Mouse (Mus musculus) erythroblast, embryonic 14.5 days (primary cell): ENCODE data around the gene Rnf5.

Experiments
- GATA1 ChIP-seq: IDR thresholded peaks from 2 replicates; pipeline ENCODE4 v1.6.1; 2012; ENCODE audit warnings: low read length, inconsistent platforms, mixed read lengths
- TAL1 ChIP-seq: IDR thresholded peaks from 3 replicates; pipeline ENCODE4 v1.6.1; 2012; ENCODE audit warnings: low read length, inconsistent platforms, mixed read lengths

- TF ChIP-seq GATA1 (no peak), TAL1 (no peak)
These were observed 38.7 kb downstream of the Rnf5 start for GRCm38 (mm10) chr17:34564796-34565195.
